Mouse (Mus musculus) adipocyte (in vitro differentiated cells): Measurements from ENCODE around the gene Rab1b.

Experiments used
- DNase-seq: peaks from one replicate; pipeline ENCODE4 v3.0.0-alpha.2; 2016; ENCODE audit warnings: low spot score

Gene Rab1b

DNA sequence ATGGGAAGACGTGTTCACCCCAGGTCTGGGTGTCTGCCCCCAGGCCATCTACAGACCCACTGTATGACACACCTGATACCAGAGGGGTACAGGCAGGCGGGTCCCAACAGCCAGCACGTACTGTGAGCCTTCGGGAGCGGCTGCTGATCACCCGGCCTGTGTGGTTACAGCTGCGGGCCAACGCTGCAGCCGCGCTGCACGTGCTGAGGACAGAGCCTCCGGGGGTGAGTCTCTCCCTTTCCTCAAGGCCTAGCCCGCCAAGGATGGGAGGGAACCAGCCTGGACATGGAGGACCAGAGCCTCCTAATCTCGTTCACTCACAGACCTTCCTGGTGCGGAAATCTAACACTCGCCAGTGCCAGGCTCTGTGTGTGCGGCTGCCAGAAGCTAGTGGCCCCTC is 55.8 kb downstream of the Rab1b start:
- DNase-seq: no peak

DNA sequence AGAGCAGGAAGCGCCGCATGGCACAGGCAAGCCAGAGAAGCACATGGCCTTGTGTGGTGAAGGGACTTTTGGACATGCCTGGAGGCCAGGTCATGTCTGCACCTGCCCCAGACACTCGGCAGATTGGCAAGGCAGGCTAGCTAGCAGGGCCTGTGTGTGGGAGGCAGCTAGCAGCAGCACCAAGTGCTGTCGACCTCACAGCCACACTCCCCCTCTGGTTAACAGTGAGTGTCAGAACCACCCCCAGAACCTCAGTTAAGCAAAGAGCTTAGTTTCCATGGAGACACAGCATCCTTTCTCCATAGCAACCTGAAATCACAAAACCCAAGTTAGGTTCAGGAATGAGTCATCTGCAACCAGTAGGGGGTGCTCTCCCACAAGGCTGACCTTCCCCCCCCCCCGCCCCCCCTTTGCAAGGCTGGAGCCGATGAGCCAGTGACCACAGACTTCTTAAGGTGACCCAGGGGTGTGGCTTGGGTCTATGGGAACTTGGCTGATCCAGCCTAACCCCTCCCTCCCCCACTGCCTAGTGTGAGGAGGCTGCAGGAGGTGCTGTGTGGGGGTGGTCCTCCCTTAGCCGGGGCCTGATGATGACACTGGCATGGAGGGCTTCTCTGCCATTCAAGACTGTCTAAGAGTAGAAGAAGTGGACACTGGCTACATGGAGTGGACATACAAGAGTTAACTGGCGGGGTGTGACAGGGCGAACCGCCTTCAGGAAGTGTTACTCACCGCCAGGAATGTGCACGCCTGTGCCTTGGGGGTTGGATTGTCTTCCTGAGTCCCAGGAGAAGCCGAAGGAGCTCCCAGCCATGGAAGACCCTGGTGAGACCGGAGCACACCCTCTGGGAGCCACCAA is 56.6 kb downstream of the Rab1b start, which contains the start of gene Rin1:
Gene Rin1 (plus strand): TSS at position 435 of the 859 bp plus-strand sequence.
- peak; percentile 77 for DNase-seq

DNA sequence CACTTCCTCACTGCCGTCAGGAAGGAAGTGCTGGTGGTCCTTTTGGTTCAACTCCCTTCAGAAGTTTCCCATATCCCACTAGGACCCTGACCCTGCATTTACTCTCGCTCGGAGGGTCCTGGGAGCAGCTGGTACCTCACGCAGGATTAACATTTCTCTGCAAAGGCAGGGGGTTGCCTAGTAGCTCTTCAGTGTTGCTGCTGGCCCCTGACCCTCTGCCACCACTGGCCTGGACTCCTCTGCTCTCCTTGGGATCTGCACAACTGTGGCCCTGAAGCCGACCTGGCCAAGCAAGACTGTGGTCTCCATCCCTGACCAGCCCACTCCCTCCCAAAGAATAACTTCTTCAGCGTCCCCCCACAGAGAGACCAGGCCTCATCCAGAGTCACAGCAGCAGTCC is 57.5 kb downstream of the Rab1b start:
- no peak for DNase-seq
